Mouse (Mus musculus): Measurements from ENCODE around the gene Atp5d. TPM values are rescaled to one million over a fixed set of nuclear protein-coding genes. Genes with fewer than 3 reads are reported as not detected.
"Not testable (repeated sequence)": the region's sequence is repeated elsewhere in the genome, so short reads cannot be mapped to it uniquely, and the experiment has no call there.

The Atp5d gene
- polyA plus RNA-seq, 1 experiment from 2014 or later: 1,132 TPM

DNA sequence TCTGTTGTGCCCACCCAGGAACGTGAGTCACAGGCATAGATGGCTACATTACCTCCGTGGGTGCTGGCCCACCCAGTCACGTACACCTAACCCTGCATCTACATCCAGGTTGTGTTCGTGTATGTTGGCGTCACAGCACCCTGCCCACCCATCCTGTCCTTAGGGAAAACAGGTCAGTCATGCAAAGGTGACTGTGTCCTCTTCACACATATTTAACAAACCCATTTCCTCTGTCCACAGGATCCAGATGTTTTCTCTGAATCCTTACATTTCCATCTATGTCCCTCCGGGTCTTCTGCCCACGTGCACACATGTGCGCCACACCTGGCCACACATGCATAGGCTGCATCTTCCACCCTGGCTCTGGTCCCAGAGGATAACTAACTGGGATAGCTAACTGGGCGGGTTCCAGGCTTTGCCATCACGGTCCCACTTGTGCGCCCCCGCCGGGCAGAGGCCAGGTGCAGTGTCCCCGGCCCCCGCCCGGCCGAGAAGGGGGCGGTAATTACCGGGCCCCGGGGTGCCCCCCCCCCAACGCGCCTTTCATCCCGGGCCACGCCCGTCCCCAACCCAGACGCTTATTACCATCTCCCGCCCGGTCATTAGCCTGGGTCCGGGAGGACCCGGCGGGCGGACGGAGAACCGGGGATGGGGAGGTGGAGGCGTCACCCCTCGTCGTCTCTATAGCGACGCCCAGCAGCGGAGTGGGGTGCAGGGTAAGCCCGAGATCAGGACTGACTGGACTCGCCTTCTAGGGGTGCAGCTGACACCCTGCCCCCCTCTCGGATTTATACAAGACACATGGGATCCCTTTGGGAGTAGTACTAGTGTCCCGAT, 25.9 kb downstream of the Atp5d start:
- Histone ChIP-seq H3K4me3 (ENCODE audit: low read length) (peak overlapping the region; percentile 46), H3K9ac (ENCODE audit: low read length) (peak overlapping the region; percentile 68), H3K4me2 (ENCODE audit: low read depth, low read length) (peak overlapping the region; percentile 83), H3K9me3 (replicated peaks; ENCODE audit: control insufficient read depth, low read length) (no peaks in the 10 kb centered on the region), H3K27ac (ENCODE audit: low read length) (peak overlapping the region; percentile 62), H3K4me1 (ENCODE audit: control insufficient read depth, insufficient read depth, low read length) (peaks cover 62% of the 10 kb centered on the region), H3K36me3 (ENCODE audit: control insufficient read depth, insufficient read depth) (no peaks in the 10 kb centered on the region), H3K27me3 (ENCODE audit: control insufficient read depth, insufficient read depth, low read length) (no peaks in the 10 kb centered on the region)
- 8% methylated on average over 44 of the region's 44 CpGs for WGBS
- ATAC-seq (replicated peaks; ENCODE audit: extremely low read depth, insufficient read depth, low FRiP score): no peak

- Histone ChIP-seq H3K9ac (ENCODE audit: low read length) (peak overlapping the region; percentile 68), H3K27me3 (ENCODE audit: control insufficient read depth, insufficient read depth, low read length) (no peaks in the 10 kb centered on the region), H3K4me2 (ENCODE audit: low read depth, low read length) (peak overlapping the region; percentile 83), H3K9me3 (replicated peaks; ENCODE audit: control insufficient read depth, low read length) (no peaks in the 10 kb centered on the region), H3K4me1 (ENCODE audit: control insufficient read depth, insufficient read depth, low read length) (peaks cover 62% of the 10 kb centered on the region), H3K4me3 (ENCODE audit: low read length) (peak overlapping the region; percentile 46), H3K27ac (ENCODE audit: low read length) (peak overlapping the region; percentile 90), H3K36me3 (ENCODE audit: control insufficient read depth, insufficient read depth) (peaks cover 4% of the 10 kb centered on the region)
- ATAC-seq (replicated peaks; ENCODE audit: extremely low read depth, insufficient read depth, low FRiP score): peak; percentile 37
- 0% methylated on average over 17 of the region's 17 CpGs for WGBS
Measured at GRCm38 (mm10) chr10:80164998-80165344, 26.5 kb downstream of the Atp5d start.

- Histone ChIP-seq H3K27ac (ENCODE audit: low read length) (peak within 1 kb of the TSS; percentile 90), H3K27me3 (ENCODE audit: control insufficient read depth, insufficient read depth, low read length) (no peaks in the 10 kb centered on the region), H3K9me3 (replicated peaks; ENCODE audit: control insufficient read depth, low read length) (no peaks in the 10 kb centered on the region), H3K36me3 (ENCODE audit: control insufficient read depth, insufficient read depth) (peaks cover 10% of the 10 kb centered on the region), H3K4me3 (ENCODE audit: low read length) (peak within 1 kb of the TSS; percentile 46), H3K4me1 (ENCODE audit: control insufficient read depth, insufficient read depth, low read length) (peaks cover 57% of the 10 kb centered on the region), H3K9ac (ENCODE audit: low read length) (peak within 1 kb of the TSS; percentile 68), H3K4me2 (ENCODE audit: low read depth, low read length) (peak within 1 kb of the TSS; percentile 83)
- ATAC-seq (replicated peaks; ENCODE audit: extremely low read depth, insufficient read depth, low FRiP score): no peak
- WGBS: 18% methylated on average over 20 of the region's 20 CpGs
Measured at GRCm38 (mm10) chr10:80165392-80166128, 27.1 kb downstream of the Atp5d start, which contains the start of gene Cirbp. TSS of gene Cirbp (plus strand) at chr10:80165985.

DNA sequence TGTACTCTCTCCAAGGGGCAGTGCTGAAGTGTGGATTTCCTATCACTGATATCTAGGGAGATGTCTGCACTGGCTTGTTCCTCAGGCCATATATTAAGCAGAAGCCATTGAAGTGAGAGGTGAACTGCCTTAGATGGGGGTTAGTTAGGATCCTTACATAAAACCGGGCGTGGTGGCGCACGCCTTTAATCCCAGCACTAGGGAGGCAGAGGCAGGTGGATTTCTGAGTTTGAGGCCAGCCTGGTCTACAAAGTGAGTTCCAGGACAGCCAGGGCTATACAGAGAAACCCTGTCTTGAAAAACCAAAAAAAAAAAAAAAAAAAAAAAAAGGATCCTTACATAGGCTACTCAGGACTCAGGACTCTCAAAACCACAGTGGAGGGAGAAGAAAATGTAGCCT, 27.7 kb downstream of the Atp5d start:
- WGBS: 86% methylated on average over 4 of the region's 4 CpGs
- H3K4me3 ChIP-seq (ENCODE audit: low read length); H3K27me3 ChIP-seq (ENCODE audit: control insufficient read depth, insufficient read depth, low read length); ATAC-seq (replicated peaks; ENCODE audit: extremely low read depth, insufficient read depth, low FRiP score); H3K9me3 ChIP-seq (replicated peaks; ENCODE audit: control insufficient read depth, low read length): not testable (repeated sequence)
- peak overlapping the region; percentile 40 for H3K9ac ChIP-seq (ENCODE audit: low read length)
- H3K4me1 ChIP-seq (ENCODE audit: control insufficient read depth, insufficient read depth, low read length): peaks cover 51% of the 10 kb centered on the region
- peaks cover 16% of the 10 kb centered on the region for H3K36me3 ChIP-seq (ENCODE audit: control insufficient read depth, insufficient read depth)
- H3K4me2 ChIP-seq (ENCODE audit: low read depth, low read length): peak overlapping the region; percentile 83
- H3K27ac ChIP-seq (ENCODE audit: low read length): peak overlapping the region; percentile 90

DNA sequence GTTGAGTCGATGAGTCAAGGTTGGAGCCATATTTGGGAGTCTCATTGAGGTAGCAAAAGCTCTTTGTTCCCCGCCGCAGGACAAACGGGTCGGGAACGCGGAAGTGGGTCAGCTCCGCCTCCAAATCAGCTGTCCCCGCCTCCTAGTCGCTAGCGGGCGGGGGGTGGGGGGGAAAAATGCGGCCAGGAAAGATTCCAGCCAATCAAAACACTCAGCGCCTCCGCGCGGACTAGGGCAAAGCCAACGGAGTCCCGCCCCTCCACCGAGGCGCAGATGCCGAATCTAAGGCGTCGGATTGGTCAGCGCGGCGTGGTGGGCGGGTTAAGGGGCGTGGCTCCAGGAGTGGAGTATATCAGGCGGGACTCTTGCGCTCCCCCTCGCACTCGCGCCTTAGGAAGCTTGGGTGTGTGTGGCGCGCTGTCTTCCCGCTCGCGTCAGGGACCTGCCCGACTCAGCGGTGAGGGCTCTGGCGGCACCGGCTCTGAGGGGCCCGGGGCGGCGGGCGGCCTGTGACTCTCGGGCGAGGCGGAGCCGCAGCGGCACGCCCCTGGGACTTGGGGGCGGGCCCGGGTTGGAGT, 29.1 kb downstream of the Atp5d start:
- H3K4me3 ChIP-seq (ENCODE audit: low read length): peak overlapping the region; percentile 85
- H3K4me2 ChIP-seq (ENCODE audit: low read depth, low read length): peak overlapping the region; percentile 79
- H3K4me1 ChIP-seq (ENCODE audit: control insufficient read depth, insufficient read depth, low read length): peaks cover 42% of the 10 kb centered on the region
- peak overlapping the region; percentile 98 for H3K9ac ChIP-seq (ENCODE audit: low read length)
- H3K36me3 ChIP-seq (ENCODE audit: control insufficient read depth, insufficient read depth): peaks cover 27% of the 10 kb centered on the region
- peak overlapping the region; percentile 99 for H3K27ac ChIP-seq (ENCODE audit: low read length)
- ATAC-seq (replicated peaks; ENCODE audit: extremely low read depth, insufficient read depth, low FRiP score): peak; percentile 90
- no peaks in the 10 kb centered on the region for H3K9me3 ChIP-seq (replicated peaks; ENCODE audit: control insufficient read depth, low read length)
- under 1% methylated on average over 55 of the region's 55 CpGs for WGBS
- no peaks in the 10 kb centered on the region for H3K27me3 ChIP-seq (ENCODE audit: control insufficient read depth, insufficient read depth, low read length)

DNA sequence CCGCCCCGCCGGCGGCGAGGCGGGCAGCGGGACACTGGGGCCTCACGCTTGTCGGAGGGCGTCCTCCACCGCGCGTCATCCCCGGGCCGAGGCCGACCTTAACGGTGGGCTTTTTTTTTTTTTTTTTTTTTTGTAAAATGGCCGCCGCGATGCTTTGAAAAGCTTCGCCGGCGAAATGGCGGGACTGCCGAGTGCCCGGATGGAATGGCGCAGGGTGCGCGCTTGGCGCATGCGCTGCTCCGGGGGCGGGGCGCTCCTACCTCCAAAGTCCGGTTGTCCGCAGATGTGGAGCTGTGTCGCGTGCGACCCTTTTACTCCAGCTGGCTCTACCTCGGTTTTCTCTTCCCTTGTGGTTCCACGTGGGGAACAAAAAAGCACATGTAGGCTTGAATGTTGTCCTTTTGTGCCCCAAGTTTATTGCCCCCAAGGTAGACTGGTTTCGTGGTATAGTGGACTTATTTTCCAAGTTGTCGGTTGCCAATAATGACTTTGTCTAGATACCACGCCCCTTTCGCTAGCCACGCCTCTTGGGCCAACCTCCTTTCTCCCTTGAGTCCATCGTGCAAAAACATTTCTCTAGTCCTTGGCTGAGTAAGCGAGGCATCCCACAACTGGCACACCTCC, 29.7 kb downstream of the Atp5d start:
- Histone ChIP-seq H3K4me1 (ENCODE audit: control insufficient read depth, insufficient read depth, low read length) (peaks cover 41% of the 10 kb centered on the region), H3K27me3 (ENCODE audit: control insufficient read depth, insufficient read depth, low read length) (no peaks in the 10 kb centered on the region), H3K27ac (ENCODE audit: low read length) (peak overlapping the region; percentile 99), H3K4me2 (ENCODE audit: low read depth, low read length) (peak overlapping the region; percentile 79), H3K4me3 (ENCODE audit: low read length) (peak overlapping the region; percentile 85), H3K9me3 (replicated peaks; ENCODE audit: control insufficient read depth, low read length) (no peaks in the 10 kb centered on the region), H3K9ac (ENCODE audit: low read length) (peak overlapping the region; percentile 98), H3K36me3 (ENCODE audit: control insufficient read depth, insufficient read depth) (peaks cover 27% of the 10 kb centered on the region)
- ATAC-seq (replicated peaks; ENCODE audit: extremely low read depth, insufficient read depth, low FRiP score): peak; percentile 37
- under 1% methylated on average over 48 of the region's 48 CpGs for WGBS

GRCm38 (mm10) chr10:80169070-80169469, 30.6 kb downstream of the Atp5d start:
- ATAC-seq (replicated peaks; ENCODE audit: extremely low read depth, insufficient read depth, low FRiP score): no peak

GRCm38 (mm10) chr10:80169651-80170050, 31.2 kb downstream of the Atp5d start:
- Histone ChIP-seq H3K4me1 (ENCODE audit: control insufficient read depth, insufficient read depth, low read length) (peaks cover 32% of the 10 kb centered on the region), H3K4me2 (ENCODE audit: low read depth, low read length) (no peak overlapping the region), H3K27ac (ENCODE audit: low read length) (no peak overlapping the region), H3K36me3 (ENCODE audit: control insufficient read depth, insufficient read depth) (peaks cover 27% of the 10 kb centered on the region), H3K4me3 (ENCODE audit: low read length) (no peak overlapping the region), H3K9me3 (replicated peaks; ENCODE audit: control insufficient read depth, low read length) (no peaks in the 10 kb centered on the region), H3K9ac (ENCODE audit: low read length) (no peak overlapping the region), H3K27me3 (ENCODE audit: control insufficient read depth, insufficient read depth, low read length) (no peaks in the 10 kb centered on the region)
- no peak for ATAC-seq (replicated peaks; ENCODE audit: extremely low read depth, insufficient read depth, low FRiP score)
- WGBS: 89% methylated on average over 7 of the region's 7 CpGs

More at GRCm38 (mm10) chr10:80169070-80169469, 30.6 kb downstream of the Atp5d start:
- Histone ChIP-seq H3K9ac (ENCODE audit: low read length) (peak overlapping the region; percentile 98; the same call in 1 of the 2 replicates), H3K4me3 (ENCODE audit: low read length) (peak overlapping the region; percentile 85; the same call in 1 of the 2 replicates), H3K4me1 (ENCODE audit: control insufficient read depth, insufficient read depth, low read length) (peaks cover 38% of the 10 kb centered on the region), H3K36me3 (ENCODE audit: control insufficient read depth, insufficient read depth) (peaks cover 27% of the 10 kb centered on the region), H3K4me2 (ENCODE audit: low read depth, low read length) (peak overlapping the region; percentile 79), H3K9me3 (replicated peaks; ENCODE audit: control insufficient read depth, low read length) (no peaks in the 10 kb centered on the region), H3K27me3 (ENCODE audit: control insufficient read depth, insufficient read depth, low read length) (no peaks in the 10 kb centered on the region), H3K27ac (ENCODE audit: low read length) (no peak overlapping the region)
- 53% methylated on average over 1 of the region's 1 CpGs for WGBS

All from heart, embryonic 16.5 days (tissue).